Mouse (Mus musculus): ENCODE data around the gene Krba1.
A peak's percentile ranks its signal among the peaks of the same experiment; 100 is the strongest.

Gene Krba1

DNA sequence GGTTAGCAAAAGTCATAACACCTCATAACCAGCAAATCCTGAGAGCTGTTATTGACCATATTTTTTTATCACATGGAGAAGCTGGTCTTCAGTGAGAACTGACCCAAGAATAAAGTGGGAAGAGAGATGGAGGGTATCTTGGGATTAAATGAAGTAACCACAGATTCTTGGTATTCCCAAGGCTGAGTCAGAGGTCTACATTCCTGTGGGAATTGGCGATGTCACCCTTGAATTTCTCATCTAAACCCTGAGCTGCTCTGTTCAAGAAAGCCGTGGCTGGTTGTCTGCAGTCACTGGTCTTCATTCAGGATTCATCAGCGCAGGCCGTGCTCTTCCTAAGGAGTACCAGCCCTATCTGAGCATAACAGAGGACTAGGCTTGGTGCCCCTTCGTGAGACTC is 31.6 kb downstream of the Krba1 start:
- no peak for DNase-seq

DNA sequence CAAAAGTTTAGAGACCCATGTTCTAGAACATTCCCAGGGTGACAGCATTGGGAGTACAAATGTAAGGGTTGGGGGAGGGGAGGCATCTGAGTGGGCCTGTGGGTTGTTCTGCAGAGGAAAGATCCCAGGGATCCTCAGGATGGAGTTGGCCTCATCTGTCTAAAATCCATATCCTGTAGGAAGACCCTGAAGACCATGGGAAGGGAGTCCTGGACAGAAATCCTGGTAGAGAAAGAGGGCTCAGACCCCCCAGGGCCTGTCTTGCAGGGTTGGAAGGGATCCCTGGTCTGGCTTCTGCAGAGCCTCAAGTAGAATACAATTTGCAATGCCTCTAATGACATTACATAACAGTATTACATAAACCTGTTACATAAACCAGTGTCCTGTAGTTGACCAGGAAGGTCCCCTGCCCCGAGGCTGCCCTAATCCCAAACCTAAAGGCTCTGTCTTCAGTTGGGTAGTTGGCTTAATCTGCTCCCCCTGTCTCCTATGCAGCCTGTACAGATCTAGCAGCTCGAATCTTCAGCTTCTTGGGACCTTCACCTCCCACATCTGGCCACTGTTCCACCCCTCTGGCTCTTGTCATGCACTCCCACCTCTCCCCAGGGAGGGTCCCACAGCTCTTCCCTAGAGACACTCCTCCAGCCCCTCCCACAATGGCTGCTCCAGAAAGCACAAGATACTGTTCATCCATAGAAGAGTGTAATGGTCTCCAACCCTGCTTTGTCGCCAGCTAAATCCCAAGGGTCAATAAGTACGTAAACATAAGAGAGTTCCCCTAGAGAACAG is 33.6 kb downstream of the Krba1 start:
- peak in 1 of 2 experiments; percentile 78 for DNase-seq

DNA sequence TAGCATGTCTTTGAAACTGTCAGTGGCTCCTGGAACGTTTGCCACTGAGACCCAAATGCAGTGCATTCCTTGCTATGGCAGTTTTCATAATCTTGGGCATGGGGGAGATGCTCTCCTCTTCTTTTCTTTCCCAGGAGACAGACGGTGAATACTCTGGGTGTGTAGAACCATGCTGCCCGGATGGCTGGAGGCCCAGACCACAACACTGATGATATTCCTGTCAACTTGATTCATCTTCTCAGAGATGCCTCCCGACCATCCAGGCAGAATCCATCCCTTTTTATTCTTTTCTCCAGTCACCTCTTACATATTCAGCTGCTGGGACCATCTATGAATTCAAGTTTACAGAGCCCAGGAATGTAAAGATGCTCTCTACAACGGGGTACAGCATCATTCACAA is 35.4 kb downstream of the Krba1 start:
- DNase-seq, result no peak

DNA sequence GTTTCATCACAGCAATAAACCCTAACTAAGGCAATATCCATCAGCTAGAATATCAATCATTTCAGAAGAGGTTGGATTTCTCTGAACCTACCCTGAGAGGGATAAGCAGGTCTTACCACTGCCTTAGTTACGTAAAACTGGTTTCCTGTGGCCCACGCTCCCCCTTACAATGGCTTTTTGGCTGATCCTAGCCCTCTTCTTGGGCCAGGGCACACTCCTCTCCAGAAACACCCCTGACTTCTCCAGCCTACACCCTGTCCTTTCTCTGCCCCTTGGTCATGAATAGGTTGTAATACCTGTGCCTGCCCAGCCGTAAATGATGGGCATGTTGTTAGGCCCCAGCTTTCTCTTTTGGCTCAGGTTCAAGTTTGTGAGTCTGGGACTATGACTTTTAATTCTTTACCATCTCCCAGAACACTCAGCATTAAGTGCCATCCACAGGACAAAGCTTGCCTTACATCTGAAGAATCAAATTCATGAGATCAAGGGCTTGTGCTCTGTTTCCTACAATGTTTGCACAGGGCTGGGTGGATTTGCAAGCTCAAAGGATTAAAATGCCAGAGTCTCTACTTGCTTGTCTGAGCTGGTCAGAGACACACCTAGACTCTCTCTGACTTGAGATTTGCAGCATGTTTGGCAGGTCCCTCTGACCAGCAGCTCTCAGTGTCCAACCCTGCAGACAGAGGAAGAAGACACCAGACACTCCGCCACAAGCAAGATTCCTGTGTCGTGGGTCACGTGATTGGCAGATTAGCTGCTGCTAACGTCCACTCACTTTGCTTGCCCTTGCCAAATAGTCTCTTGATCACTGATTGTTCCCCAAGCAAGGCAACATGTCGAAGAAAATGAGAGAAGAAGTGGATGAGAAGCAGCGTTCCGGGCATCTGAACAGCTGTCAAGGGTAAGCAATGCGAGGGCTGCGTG is 37.8 kb downstream of the Krba1 start:
- no peak for DNase-seq

DNA sequence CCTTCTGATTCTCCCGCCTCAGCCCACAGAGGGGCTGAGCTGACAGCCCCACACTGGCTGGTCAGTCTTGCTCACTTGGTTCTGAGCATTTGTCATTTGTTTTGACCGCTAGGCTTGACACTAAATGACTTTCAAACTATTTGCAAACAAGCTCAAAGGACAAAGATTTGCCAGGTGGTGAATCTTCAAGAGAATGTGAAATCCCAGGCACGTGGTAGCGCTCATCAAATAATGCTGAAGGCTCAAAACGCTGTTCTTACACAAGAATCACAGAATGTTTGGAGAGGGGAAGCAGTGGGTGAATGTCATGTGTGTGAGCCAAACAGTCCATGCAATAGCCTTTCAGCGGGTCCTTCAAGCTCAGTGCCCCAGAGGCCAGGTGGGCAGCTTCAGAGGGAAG is 39.3 kb downstream of the Krba1 start:
- peak; percentile 58 for DNase-seq

DNA sequence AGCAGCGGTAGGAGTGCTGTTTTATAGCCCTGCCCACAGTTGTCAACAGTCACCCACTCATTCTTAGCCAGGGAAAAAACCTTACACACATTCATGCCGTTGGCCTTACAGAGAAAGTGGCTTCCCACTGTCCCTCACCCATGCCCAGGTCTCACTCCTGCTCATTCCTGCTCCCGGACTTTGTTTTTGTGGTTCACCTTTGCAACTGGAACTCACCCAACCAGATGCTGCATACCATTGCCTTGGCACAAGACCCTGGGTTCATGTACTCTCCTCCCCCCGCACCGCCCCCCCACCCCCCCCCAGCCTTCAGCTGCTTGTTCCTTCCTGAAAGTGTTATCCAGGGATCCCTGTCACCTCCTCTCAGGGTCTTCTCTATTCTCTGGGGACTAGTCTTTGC is 39.7 kb downstream of the Krba1 start:
- DNase-seq, result peak; percentile 79 to 90

DNA sequence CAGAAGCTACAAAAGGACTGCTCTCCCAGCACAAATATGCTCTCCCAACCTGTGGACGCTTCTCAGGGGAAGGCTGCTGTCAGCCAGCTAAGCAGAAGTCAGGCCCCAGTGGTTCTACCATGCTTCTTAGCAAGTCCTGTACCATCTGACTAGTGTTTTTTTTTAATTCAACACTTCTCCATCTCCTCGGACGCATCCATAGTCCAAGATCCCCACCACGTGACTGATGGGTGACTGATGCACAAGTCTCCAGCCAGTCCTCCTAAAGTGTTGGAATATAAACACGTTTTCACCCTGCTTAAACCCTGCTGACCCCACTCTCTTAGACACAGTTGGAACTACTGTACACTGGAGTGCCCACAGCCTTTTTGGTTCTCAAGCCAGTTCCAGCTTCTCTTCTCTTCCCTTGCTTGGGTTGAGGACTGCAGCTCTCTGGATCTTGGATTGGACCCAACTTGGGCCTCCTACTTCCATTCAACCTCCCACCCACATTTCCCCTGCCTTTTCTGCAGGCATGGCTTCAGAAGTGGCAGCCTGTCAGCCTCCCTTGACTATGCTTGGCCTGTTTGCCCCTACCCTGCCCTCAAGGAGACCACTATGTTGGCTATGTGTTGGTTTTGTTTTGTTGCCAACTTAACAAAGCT is 40.4 kb downstream of the Krba1 start:
- peak; percentile 55 to 75 for DNase-seq

DNA sequence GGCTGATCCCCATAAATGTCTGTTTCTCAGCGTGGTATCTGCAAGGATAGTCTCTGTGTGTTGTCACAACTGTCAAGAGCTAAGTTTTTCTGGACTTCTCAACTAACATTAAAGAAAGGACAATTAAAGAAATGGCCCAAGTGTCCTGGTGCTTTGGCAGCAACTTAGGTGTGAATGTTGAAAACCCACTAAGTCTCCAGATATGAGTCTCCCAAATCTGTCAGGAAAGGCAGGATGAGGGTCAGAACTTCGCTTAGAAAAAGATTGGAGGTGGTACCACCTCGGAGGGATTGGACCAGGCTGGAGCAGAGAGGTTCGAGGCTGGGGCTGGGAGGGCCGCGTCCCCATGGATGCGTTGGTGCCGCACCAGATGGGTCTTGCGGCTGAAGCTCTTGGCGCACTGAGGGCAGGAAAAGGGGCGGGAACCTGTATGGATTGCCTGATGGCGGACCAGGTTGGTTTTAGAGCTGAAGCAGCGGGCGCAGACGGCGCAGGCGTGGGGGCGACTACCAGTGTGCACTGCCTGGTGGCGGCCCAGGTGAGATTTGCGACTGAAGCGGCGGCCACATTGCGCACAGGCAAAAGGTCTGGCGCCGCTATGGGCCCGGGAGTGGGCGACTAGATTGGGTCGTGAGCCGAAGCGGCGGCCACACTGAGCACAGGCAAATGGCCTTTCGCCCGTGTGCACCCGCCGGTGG is 42.4 kb downstream of the Krba1 start:
- DNase-seq, result no peak

DNA sequence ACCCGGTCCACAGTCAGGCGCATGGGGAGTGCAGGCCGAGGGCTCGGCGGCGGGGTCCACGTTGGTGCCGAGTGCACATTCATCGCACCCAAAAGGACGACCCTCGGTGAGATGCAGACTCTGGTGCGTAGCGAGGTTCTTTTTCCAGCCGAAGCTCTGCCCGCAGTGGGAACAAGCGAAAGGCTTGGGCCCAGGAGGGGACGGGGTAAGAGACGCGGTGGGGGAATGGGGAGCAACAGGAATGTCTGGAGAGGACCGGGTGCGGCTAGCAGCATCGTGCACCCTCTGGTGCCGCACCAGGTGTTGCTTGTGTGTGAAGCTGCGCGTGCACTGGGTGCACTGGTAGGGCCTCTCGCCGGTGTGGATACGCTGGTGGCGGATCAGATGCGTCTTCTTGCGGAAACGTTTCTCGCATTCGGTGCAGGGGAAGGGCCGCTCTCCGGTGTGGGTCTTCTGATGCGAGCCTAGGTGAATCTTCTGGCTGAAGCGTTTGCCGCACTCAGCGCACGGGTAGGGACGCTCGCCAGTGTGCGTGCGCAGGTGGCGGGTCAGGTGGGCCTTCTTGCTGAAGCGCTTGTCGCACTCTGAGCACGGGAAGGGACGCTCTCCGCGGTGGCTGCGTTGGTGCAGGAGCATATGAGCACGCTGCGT is 43.2 kb downstream of the Krba1 start:
- DNase-seq, result no peak

DNA sequence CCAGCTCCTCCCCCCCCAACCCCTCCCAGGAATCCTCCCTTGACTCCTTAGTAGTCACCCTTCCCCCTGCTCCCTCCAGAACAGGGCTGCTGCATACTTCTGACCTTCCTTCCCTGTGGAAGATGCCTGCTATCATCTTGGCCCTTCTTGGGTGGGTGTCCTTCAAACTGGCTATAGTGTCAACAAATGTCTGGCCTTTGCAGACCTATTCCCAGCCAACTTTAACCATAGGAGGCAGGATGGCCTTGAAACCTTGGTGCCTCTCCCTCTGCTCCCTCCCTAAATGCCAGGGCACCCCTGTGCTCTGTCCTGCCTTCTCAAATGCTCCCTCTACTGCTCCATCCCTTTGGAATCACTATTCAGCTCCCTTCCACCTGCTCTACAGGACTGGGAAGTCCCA is 44.3 kb downstream of the Krba1 start:
- DNase-seq, result no peak

DNA sequence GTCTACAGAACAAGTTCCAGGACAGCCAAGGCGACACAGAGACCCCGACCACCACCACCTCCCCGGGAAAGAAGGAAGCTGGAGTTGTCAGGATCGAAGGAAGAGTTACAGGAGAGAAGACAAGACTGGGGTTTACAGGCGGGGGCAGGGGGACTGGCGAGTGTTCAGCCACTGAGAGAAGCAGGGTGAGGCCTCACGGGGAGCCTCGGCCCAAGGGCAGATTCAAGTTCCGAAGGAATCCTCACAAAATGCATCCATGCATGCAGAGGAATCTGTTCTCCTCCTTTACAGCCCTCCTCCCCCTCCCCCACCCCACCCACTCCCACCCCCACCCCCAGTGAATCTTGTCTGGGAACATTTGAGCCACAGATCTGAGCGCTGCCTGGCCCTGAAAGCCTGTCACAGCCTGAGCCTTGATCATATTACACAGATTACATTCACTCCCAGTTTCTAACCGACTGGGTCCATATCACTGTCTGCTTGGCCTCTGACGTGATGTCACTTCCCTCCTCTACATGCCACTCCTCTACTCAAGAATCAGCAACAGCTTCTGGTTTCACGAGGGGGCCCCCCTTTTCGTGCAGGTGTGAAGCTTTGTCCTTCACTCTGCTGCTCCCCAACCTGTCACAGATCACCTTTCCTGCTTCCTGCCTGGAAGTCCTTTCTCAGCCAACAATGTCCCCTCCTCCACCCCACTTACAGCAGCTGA is 45.1 kb downstream of the Krba1 start:
- DNase-seq, result peak; percentile 35 to 69

DNA sequence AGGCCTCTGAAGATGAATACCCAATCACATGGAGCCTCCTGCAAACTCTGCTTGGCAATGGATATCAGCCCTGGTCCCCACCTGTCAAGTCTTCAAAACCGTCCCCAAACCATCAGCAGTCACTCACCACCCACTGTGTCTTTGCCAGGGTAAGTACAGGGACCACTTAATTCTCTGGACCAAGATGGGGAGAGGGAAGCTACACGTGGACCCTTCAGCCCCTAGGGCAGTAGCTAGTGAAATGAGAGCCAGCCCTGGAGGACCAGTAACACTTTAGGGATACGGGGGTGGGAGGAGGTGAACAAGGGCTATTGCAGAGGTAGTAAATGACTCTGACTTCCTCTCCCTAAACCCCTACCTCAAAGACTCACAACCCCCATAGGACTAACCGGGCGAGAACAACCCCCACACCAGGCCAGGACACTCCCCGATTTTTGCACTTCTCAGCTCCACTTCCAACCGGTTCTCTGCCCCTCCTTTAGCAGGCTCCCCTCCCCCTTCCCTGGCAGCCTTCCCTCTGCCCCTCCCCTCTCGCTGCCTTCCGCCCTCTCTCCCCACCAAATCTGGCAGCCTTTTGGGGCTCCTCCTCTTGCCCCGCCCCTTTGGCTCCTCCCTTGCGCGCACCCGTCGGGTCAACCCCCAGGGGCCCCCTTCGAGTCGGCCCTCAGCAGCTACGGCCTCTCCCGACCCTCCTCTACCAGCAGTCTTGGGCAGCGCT is 48.4 kb downstream of the Krba1 start:
- peak; percentile 97 to 99 for DNase-seq

DNA sequence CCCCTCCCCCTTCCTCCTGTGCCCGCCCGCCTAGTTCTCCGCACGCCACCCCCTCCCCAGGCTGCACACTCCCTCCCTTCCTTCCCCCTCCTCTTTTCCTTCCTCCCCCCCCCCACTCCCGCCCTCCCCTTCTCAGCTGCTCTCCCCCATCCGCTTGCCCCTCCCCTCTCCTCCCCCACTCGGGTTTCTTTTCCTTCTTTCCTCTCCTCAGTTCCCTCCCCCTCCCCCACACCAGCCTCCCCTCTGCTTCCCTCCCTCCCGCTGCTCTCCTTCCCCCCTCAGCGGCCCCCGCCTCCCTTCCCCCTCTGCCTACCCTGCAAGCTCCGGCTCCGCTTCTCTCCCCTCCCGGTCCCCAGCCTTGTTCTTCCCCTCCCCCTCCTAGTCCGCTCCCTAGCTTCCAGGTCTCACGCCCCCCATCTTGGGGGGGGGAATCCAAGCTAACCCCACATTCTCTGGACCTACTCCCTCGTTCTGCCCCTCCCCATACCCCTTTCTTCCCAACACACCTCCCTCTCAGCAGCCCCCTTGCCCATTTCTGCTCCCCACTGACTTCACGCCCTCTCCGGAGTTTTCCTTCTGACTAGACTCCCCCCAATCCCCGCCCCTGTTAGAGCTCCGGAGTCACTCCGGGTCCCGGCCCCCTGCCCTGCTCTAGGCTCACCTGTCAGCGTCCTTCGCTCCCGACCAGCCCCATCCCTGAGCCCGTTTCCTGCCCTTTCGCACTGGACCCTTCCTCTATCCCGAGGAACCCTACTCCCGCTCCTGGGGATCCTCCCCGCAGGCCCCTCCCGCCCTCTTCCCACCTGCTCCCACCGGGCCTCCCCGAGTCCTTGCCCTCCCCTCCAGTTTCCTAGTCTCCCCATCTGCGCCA is 49.2 kb downstream of the Krba1 start:
- DNase-seq, result peak; percentile 96 to 97

DNA sequence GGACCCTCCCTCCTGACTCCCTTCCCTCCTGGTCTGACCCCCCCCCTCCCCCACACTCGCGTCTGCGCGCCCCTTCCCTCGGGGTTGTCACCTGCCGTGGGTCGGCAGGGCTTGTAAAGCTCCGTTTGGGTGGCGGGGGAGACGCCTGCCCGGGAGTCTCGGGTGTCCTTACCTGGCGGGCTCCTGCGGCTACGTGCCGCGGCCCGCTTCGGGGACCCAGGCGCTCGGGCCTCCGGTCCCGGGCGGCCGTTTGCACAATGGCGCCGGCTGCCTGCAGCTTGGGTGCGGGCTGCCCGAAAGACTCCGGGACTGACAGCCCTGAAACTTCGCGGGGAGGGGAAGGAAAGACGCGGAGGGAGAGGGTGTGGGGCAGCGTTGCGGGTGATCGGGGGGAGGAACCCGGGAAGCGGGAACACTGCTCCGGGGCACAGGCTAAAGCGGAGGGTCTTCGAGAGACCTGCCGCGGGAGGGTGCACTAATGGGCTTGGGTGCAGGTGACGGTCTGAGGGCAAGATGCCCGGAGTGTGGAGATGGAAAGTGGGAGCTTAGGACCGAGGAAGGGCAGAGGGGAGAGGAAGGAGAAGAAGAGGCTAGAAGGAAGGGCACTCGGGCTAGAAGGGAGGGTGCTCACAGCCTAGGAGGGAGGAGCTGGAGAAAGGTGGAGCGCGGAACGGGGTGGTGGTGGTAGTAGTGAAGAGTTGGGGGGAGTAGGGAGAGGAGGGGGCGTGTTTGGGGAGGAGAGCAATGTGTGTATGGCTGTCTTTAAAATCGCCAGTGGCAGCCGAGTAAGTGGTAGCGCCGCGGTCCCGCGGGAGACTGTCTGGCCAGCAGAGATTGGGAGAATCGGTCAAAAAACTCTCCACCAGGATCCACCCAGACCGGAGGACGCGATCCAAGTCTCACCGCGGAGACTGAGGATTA is 50.1 kb downstream of the Krba1 start, which contains the start of gene Zfp467:
TSS of gene Zfp467 (minus strand) at position 645 of the 921 bp plus-strand sequence.
- DNase-seq, result peak; percentile 76 to 88

DNA sequence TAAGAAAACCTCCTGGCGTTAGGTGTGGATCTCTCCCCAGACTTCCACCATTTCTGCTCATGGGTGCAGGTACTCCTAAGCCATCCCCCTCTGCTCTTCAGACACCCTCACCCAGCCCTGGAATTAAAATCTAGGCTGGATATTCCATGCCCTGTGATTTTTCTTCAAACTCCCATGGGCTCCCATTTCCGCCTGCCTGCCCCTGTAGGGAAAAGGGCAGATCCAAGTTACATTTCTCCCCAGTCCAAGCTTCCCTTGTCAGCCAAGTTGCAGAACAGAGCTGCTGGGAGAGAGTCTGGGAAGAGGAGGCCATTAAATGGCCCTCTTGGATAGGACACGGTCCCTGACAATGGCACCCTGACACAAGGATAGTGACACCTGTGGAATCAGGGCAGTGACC is 50.9 kb downstream of the Krba1 start:
- DNase-seq, result no peak

DNA sequence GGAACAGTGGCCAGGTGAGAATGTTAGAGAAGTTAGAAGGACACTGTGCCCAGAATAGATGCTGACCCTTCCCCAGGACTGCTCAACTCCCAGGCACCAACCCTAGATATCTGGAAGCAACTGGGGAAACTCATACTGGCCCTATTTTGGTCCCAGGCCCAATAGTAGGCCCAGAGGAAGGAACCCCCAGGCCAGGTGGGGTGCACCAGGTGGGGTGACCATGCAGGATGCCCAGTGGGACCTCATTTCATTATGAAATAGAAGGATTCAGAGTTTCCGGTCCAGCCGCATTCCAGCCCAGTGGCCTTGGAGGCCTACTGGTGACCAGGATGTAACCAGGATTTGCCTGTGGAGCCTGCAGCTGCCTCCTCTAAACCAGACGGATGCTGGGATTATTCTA is 51.5 kb downstream of the Krba1 start:
- DNase-seq, result no peak

DNA sequence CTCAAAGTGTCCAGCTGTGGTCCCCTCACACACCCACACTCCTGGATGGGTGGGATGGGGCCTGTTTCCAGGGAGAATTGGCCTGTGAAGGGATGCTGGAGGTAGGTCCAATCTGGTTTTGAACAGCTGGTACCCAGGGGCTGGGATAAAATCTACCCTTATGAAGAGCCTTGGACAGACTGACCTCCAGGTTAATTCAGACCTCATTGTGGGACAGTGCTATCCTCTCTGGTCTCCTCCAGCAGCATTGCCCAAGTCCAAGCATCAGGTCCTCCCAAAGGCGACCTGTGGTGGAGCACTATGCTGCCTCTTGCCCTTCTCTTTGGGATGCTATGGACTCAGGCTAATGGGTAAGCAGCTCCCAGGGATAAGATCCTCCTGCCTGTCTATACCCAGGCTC is 52.5 kb downstream of the Krba1 start, which contains the start of gene Sspo:
TSS of gene Sspo (plus strand) at position 301 of the 400 bp plus-strand sequence.
- no peak for DNase-seq

DNA sequence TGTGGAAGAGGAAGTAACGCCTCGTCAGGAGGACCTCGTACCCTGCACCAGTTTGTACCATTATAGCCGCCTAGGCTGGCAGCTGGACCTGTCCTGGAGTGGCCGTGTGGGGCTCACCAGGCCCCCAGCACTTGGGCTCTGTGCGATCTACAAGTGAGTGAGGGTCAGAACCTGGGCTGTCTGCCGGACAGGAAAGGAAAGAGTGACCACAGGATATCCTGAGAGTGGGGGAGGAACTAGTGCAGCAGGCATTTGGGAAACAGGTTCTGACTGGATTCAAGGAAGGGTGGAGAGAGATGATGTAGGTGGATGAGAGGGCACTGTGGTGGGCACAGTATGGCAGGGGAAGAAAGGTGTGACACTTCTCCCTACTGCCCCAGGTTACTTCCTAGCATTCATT is 53.1 kb downstream of the Krba1 start:
- no peak for DNase-seq

DNA sequence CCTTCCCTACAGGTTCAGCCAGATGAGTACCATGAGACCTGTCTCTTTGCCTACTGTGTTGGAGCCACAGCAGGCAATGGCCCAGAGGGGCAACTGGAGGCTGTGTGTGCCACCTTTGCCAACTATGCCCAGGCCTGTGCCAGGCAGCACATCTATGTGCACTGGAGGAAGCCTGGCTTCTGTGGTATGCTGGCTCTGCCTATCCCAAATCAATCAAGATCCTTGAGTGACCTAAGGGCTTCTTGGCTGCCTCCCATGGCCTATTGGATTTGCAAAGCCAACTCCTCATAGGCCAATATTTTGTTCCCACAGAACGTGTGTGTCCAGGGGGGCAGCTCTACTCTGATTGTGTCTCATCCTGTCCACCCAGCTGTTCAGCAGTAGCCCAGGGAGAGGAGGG is 56.8 kb downstream of the Krba1 start:
- no peak for DNase-seq

All from kidney, postnatal 25 days (tissue).